Mouse (Mus musculus) liver, adult 2 months (tissue): ENCODE data around the gene Zswim5. TPM values are rescaled to one million over a fixed set of nuclear protein-coding genes. Genes with fewer than 3 reads are reported as not detected.

Source experiments
- DNase-seq: peaks from one replicate; pipeline ENCODE4 v3.0.0-alpha.2; 2011; ENCODE audit warnings: low read depth, low spot score; ENCODE audit errors: extremely low read depth
- H3K27ac ChIP-seq: fragments of 200-500 bp; replicated peaks from 2 replicates; pipeline ENCODE4 v1.5.1; 2012; ENCODE audit warnings: low read depth, mild to moderate bottlenecking, control low read depth, inconsistent platforms, low read length; ENCODE audit not compliant: insufficient read depth
- H3K27me3 ChIP-seq: fragments of 200-500 bp; 2 replicates; pipeline ENCODE4 v1.6.1; 2012; ENCODE audit warnings: mild to moderate bottlenecking, moderate library complexity, low read length, inconsistent platforms; ENCODE audit not compliant: control insufficient read depth, insufficient read depth
- H3K36me3 ChIP-seq: fragments of 200-500 bp; 2 replicates; pipeline ENCODE4 v1.6.1; 2012; ENCODE audit warnings: low read length, inconsistent platforms; ENCODE audit not compliant: control insufficient read depth, insufficient read depth
- H3K4me1 ChIP-seq: fragments of 200-500 bp; 2 replicates; pipeline ENCODE4 v1.6.1; 2011; ENCODE audit warnings: low read length; ENCODE audit not compliant: control insufficient read depth, insufficient read depth
- H3K4me3 ChIP-seq: fragments of 200-500 bp; 2 replicates; pipeline ENCODE4 v1.5.1; 2011; ENCODE audit warnings: low read depth, mild to moderate bottlenecking, control low read depth, low read length, moderate library complexity; ENCODE audit not compliant: insufficient read depth
- H3K79me2 ChIP-seq: fragments of 200-500 bp; 2 replicates; pipeline ENCODE4 v1.6.1; 2012; ENCODE audit warnings: inconsistent platforms, mild to moderate bottlenecking, low read length, moderate library complexity; ENCODE audit not compliant: control insufficient read depth, insufficient read depth
- H3K9ac ChIP-seq: fragments of 200-500 bp; 2 replicates; pipeline ENCODE4 v1.6.1; 2012; ENCODE audit warnings: low read depth, mild to moderate bottlenecking, control low read depth, inconsistent platforms, low read length
- CTCF ChIP-seq: fragments of 200-500 bp; IDR thresholded peaks from 2 replicates; pipeline ENCODE4 v1.5.1; 2011; ENCODE audit warnings: low read depth, low read length, control low read depth
- POLR2A ChIP-seq: fragments of 200-500 bp; IDR thresholded peaks from 2 replicates; pipeline ENCODE4 v1.6.1; 2011; ENCODE audit warnings: low read length, control low read depth; ENCODE audit not compliant: insufficient read depth; ENCODE audit errors: extremely low read depth
- WGBS: fragments of 180-500 bp; shearing (Covaris S2); methylation state at CpG from one replicate; pipeline ENCODE4 v1.1.7; 2018; 5-methylcytosine and 5-hydroxymethylcytosine counted together
- polyA plus RNA-seq: library from polyadenylated mRNA; depleted of rRNA; stranded (reverse); fragments of >200 nt; gene quantifications from 2 replicates; pipeline ENCODE4 v1.2.3, GENCODE M21; 2012
- total RNA-seq: library from RNA; depleted of rRNA; stranded (reverse); fragments of >200 nt; gene quantifications from 2 replicates; pipeline ENCODE4 v1.2.3, GENCODE M21; 2014

The Zswim5 gene
- total and polyA plus RNA-seq, 2 experiments: 0.65 to 1.1 TPM

- no peak overlapping the region for H3K4me3 ChIP-seq
- no peaks in the 10 kb centered on the region for H3K36me3 ChIP-seq
- WGBS: 80% methylated on average over 6 of the region's 6 CpGs
- no peak for DNase-seq
- H3K27me3 ChIP-seq: no peaks in the 10 kb centered on the region
- H3K9ac ChIP-seq: no peak overlapping the region
- peaks cover 2% of the 10 kb centered on the region; the same call in 1 of the 2 replicates for H3K4me1 ChIP-seq
- TF ChIP-seq POLR2A (no peak), CTCF (no peak)
- no peaks in the 10 kb centered on the region for H3K79me2 ChIP-seq
- H3K27ac ChIP-seq: no peak overlapping the region
Measured at GRCm38 (mm10) chr4:116840841-116841240, 36.3 kb upstream of the Zswim5 start.

GRCm38 (mm10) chr4:116844324-116844723 is 32.9 kb upstream of the Zswim5 start:
- no peak overlapping the region for H3K9ac ChIP-seq
- no peaks in the 10 kb centered on the region for H3K36me3 ChIP-seq
- no peaks in the 10 kb centered on the region for H3K4me1 ChIP-seq
- TF ChIP-seq POLR2A (no peak), CTCF (peak; percentile 18; the same call in 1 of the 2 replicates)
- H3K4me3 ChIP-seq: no peak overlapping the region
- H3K27ac ChIP-seq: no peak overlapping the region
- H3K27me3 ChIP-seq: no peaks in the 10 kb centered on the region
- no peak for DNase-seq
- no peaks in the 10 kb centered on the region for H3K79me2 ChIP-seq
- 97% methylated on average over 3 of the region's 3 CpGs for WGBS

- Histone ChIP-seq H3K27ac (no peak overlapping the region), H3K9ac (no peak overlapping the region), H3K4me1 (no peaks in the 10 kb centered on the region), H3K4me3 (no peak overlapping the region), H3K36me3 (no peaks in the 10 kb centered on the region), H3K79me2 (no peaks in the 10 kb centered on the region), H3K27me3 (no peaks in the 10 kb centered on the region)
- no peak for DNase-seq
- WGBS: 89% methylated on average over 3 of the region's 3 CpGs
- TF ChIP-seq CTCF (no peak), POLR2A (no peak)
Measured at GRCm38 (mm10) chr4:116849901-116850300, 27.3 kb upstream of the Zswim5 start.

DNA sequence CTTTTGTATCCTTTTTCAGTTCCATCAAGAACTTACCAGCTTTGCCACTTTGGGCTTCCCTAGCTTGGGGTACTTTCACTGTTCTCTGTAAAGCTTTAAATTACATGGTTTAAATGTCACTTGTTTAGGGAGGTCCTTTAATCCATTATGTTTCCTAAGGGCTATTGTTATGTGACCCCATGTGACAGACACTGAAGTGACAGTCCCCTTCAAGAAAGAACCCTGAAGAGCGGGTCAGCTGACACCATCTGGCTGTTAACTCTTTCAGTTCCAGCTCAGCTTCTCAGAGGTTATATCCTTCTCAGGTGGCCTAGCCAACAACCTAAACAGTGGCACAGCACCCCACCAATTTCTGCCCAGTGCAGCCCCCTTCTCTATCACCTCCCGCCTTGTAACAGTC is 22.9 kb upstream of the Zswim5 start:
- WGBS: 58% methylated on average over 2 of the region's 2 CpGs

GRCm38 (mm10) chr4:116857203-116857602 is 20.0 kb upstream of the Zswim5 start:
- 91% methylated on average over 10 of the region's 10 CpGs for WGBS
- no peaks in the 10 kb centered on the region; the same call in 1 of the 2 replicates for H3K4me1 ChIP-seq
- no peaks in the 10 kb centered on the region for H3K36me3 ChIP-seq
- no peak overlapping the region for H3K27ac ChIP-seq
- no peak overlapping the region for H3K4me3 ChIP-seq
- H3K79me2 ChIP-seq: no peaks in the 10 kb centered on the region
- H3K9ac ChIP-seq: no peak overlapping the region
- no peak for DNase-seq
- no peaks in the 10 kb centered on the region for H3K27me3 ChIP-seq
- TF ChIP-seq POLR2A (no peak), CTCF (no peak)

More for the DNA sequence above, 22.9 kb upstream of the Zswim5 start:
- no peak overlapping the region for H3K27ac ChIP-seq
- H3K79me2 ChIP-seq: no peaks in the 10 kb centered on the region
- no peak overlapping the region for H3K4me3 ChIP-seq
- DNase-seq: no peak
- no peak overlapping the region for H3K9ac ChIP-seq
- no peaks in the 10 kb centered on the region for H3K36me3 ChIP-seq
- no peaks in the 10 kb centered on the region for H3K27me3 ChIP-seq
- no peak for TF ChIP-seq CTCF
- no peak for TF ChIP-seq POLR2A
- no peaks in the 10 kb centered on the region for H3K4me1 ChIP-seq

DNA sequence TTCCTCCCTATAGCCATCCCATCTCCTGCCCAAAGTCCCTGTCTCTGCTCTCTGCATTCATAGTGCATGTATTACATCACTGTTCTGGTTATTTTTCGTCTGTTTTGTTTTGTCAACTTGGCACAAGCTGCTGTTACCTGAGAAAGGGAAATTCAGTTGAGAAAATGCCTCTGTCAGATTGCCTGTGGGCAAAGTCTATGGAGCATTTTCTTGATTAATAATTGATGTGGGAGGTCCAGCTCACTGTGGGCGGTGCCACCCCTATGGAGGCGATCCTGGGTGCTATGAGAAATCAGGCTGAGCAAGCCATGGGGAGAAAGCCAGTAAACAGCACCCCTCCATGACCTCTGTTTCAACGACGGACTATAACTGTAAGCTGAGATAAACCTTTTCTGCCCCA is 17.5 kb upstream of the Zswim5 start:
- Histone ChIP-seq H3K9ac (no peak overlapping the region), H3K4me3 (no peak overlapping the region), H3K79me2 (no peaks in the 10 kb centered on the region), H3K4me1 (no peaks in the 10 kb centered on the region; the same call in 1 of the 2 replicates), H3K27me3 (no peaks in the 10 kb centered on the region), H3K36me3 (no peaks in the 10 kb centered on the region), H3K27ac (no peak overlapping the region)
- peak; percentile 91 for DNase-seq
- no peak for TF ChIP-seq CTCF
- no peak for TF ChIP-seq POLR2A
- 14% methylated on average over 5 of the region's 5 CpGs for WGBS
